Mouse (Mus musculus): ENCODE data around the gene Olfr299.

Olfr299 gene

GRCm38 (mm10) chr7:86459621-86460020, at the start of gene Olfr299:
Olfr299 (plus strand) TSS chr7:86459921.
- DNase-seq, result no peak

GRCm38 (mm10) chr7:86492384-86492783, 32.7 kb downstream of the Olfr299 start, which contains the start of gene Olfr298:
Olfr298 (minus strand) TSS chr7:86492484.
- DNase-seq, result no peak
